Mouse (Mus musculus) hindbrain, embryonic 11.5 days (tissue): ENCODE results near the gene Etl4. TPM values are rescaled to one million over a fixed set of nuclear protein-coding genes. Genes with fewer than 3 reads are reported as not detected.

ENCODE experiments used
- ATAC-seq: fragments of 200-750 bp; cut with Nextera tagmentation; 2 replicates; pipeline ENCODE4 v1.8.0; 2017; ENCODE audit warnings: mild to moderate bottlenecking, moderate TSS enrichment, moderate library complexity; ENCODE audit not compliant: low FRiP score
- DNase-seq: peaks from one replicate; pipeline ENCODE4 v3.0.0-alpha.2; 2015; ENCODE audit warnings: low spot score
- H3K27ac ChIP-seq: fragments of 300-500 bp; sonication (generic); 2 replicates; pipeline ENCODE4 v1.5.1; 2014; ENCODE audit warnings: mild to moderate bottlenecking, low read depth, low read length
- H3K27me3 ChIP-seq: fragments of 300-500 bp; sonication (generic); 2 replicates; pipeline ENCODE4 v1.6.1; 2014; ENCODE audit warnings: mild to moderate bottlenecking, low read length, moderate library complexity, mixed read lengths; ENCODE audit not compliant: control insufficient read depth, insufficient read depth
- H3K36me3 ChIP-seq: fragments of 300-500 bp; sonication (generic); 2 replicates; pipeline ENCODE4 v1.6.1; 2014; ENCODE audit warnings: mild to moderate bottlenecking, low read length, moderate library complexity, mixed read lengths; ENCODE audit not compliant: control insufficient read depth, insufficient read depth
- H3K4me1 ChIP-seq: fragments of 300-500 bp; sonication (generic); replicated peaks from 2 replicates; pipeline ENCODE4 v1.6.1; 2014; ENCODE audit warnings: low read length, mixed read lengths; ENCODE audit not compliant: control insufficient read depth, insufficient read depth
- H3K4me2 ChIP-seq: fragments of 300-500 bp; sonication (generic); replicated peaks from 2 replicates; pipeline ENCODE4 v1.6.1; 2014; ENCODE audit warnings: mild to moderate bottlenecking, low read depth, low read length
- H3K4me3 ChIP-seq: fragments of 300-500 bp; sonication (generic); 2 replicates; pipeline ENCODE4 v1.5.1; 2014; ENCODE audit warnings: low read depth, low read length
- H3K9ac ChIP-seq: fragments of 300-500 bp; sonication (generic); 2 replicates; pipeline ENCODE4 v1.6.1; 2014; ENCODE audit warnings: low read depth, low read length
- H3K9me3 ChIP-seq: fragments of 300-500 bp; sonication (generic); 2 replicates; pipeline ENCODE4 v1.6.1; 2016; ENCODE audit warnings: low read length; ENCODE audit not compliant: control insufficient read depth
- WGBS: fragments of 180-500 bp; shearing (Covaris S2); extraction: QIAGEN DNeasy Blood & Tissue Kit; methylation state at CpG from one replicate; pipeline ENCODE4 v1.1.7; 2014; 5-methylcytosine and 5-hydroxymethylcytosine counted together
- polyA plus RNA-seq: library from polyadenylated mRNA; unstranded; fragments of >200 nt; fragmentation: Nextera tagmentation; extraction: Ambion mirVana; gene quantifications from 2 replicates; pipeline ENCODE4 v1.2.1, GENCODE M21; 2014

Gene Etl4
- polyA plus RNA-seq, 1 experiment from 2014 or later: 26.2 TPM

GRCm38 (mm10) chr2:20417998-20418397 lies 508.4 kb downstream of the Etl4 start:
- no peaks in the 10 kb centered on the region for H3K4me1 ChIP-seq
- DNase-seq: no peak
- ATAC-seq: no peak
- no peak overlapping the region for H3K27ac ChIP-seq
- H3K27me3 ChIP-seq: no peaks in the 10 kb centered on the region
- WGBS: 90% methylated on average over 6 of the region's 6 CpGs
- no peaks in the 10 kb centered on the region for H3K9me3 ChIP-seq
- H3K36me3 ChIP-seq: no peaks in the 10 kb centered on the region
- no peak overlapping the region for H3K9ac ChIP-seq
- H3K4me3 ChIP-seq: no peak overlapping the region
- no peak overlapping the region for H3K4me2 ChIP-seq

GRCm38 (mm10) chr2:20419975-20420374 lies 510.4 kb downstream of the Etl4 start:
- ATAC-seq (no peak), DNase-seq (no peak)
- H3K4me1 ChIP-seq: no peaks in the 10 kb centered on the region
- H3K27me3 ChIP-seq: no peaks in the 10 kb centered on the region
- no peak overlapping the region for H3K4me3 ChIP-seq
- H3K9me3 ChIP-seq: no peaks in the 10 kb centered on the region
- H3K27ac ChIP-seq: no peak overlapping the region
- 48% methylated on average over 6 of the region's 6 CpGs for WGBS
- H3K36me3 ChIP-seq: no peaks in the 10 kb centered on the region
- H3K9ac ChIP-seq: no peak overlapping the region
- no peak overlapping the region for H3K4me2 ChIP-seq

GRCm38 (mm10) chr2:20422275-20422674 lies 512.7 kb downstream of the Etl4 start:
- H3K4me1 ChIP-seq: no peaks in the 10 kb centered on the region
- H3K4me3 ChIP-seq: no peak overlapping the region
- ATAC-seq (no peak), DNase-seq (no peak)
- H3K27ac ChIP-seq: no peak overlapping the region
- no peaks in the 10 kb centered on the region for H3K9me3 ChIP-seq
- no peaks in the 10 kb centered on the region for H3K36me3 ChIP-seq
- H3K4me2 ChIP-seq: no peak overlapping the region
- no peaks in the 10 kb centered on the region for H3K27me3 ChIP-seq
- 47% methylated on average over 4 of the region's 4 CpGs for WGBS
- no peak overlapping the region for H3K9ac ChIP-seq

- ATAC-seq: no peak
- H3K27me3 ChIP-seq: no peaks in the 10 kb centered on the region
- H3K4me1 ChIP-seq: no peaks in the 10 kb centered on the region
- H3K9me3 ChIP-seq: no peaks in the 10 kb centered on the region
- DNase-seq: no peak
- H3K4me3 ChIP-seq: no peak overlapping the region
- no peaks in the 10 kb centered on the region for H3K36me3 ChIP-seq
- no peak overlapping the region for H3K27ac ChIP-seq
- WGBS: 95% methylated on average over 2 of the region's 2 CpGs
- H3K9ac ChIP-seq: no peak overlapping the region
- no peak overlapping the region for H3K4me2 ChIP-seq
These were observed 524.1 kb downstream of the Etl4 start for GRCm38 (mm10) chr2:20433656-20434055.

DNA sequence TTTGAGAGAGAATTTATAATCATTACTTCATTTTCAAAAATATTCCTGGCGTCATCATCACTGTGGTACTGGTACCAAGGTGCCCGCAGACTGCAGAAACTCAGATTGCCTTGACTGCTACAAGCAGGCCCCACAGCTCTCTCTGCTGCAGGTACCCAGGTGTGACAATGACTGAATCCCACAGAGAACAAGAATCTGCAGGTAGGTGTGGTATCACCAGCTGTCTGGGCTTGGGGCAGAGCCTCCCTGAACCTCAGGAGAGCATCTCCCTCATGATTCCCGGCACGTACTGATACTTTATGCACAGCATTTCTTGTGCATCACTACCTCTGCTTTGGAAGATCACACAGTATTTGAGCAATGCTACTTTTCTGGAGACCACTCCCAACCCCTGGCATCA lies 526.0 kb downstream of the Etl4 start:
- Histone ChIP-seq H3K9me3 (no peaks in the 10 kb centered on the region), H3K4me3 (no peak overlapping the region), H3K4me1 (no peaks in the 10 kb centered on the region), H3K27ac (no peak overlapping the region), H3K27me3 (no peaks in the 10 kb centered on the region), H3K36me3 (no peaks in the 10 kb centered on the region), H3K9ac (no peak overlapping the region), H3K4me2 (no peak overlapping the region)
- ATAC-seq: no peak
- WGBS: 90% methylated on average over 4 of the region's 4 CpGs
- no peak for DNase-seq

GRCm38 (mm10) chr2:20442731-20443130 lies 533.2 kb downstream of the Etl4 start:
- no peak for DNase-seq
- no peak overlapping the region for H3K4me2 ChIP-seq
- ATAC-seq: no peak

DNA sequence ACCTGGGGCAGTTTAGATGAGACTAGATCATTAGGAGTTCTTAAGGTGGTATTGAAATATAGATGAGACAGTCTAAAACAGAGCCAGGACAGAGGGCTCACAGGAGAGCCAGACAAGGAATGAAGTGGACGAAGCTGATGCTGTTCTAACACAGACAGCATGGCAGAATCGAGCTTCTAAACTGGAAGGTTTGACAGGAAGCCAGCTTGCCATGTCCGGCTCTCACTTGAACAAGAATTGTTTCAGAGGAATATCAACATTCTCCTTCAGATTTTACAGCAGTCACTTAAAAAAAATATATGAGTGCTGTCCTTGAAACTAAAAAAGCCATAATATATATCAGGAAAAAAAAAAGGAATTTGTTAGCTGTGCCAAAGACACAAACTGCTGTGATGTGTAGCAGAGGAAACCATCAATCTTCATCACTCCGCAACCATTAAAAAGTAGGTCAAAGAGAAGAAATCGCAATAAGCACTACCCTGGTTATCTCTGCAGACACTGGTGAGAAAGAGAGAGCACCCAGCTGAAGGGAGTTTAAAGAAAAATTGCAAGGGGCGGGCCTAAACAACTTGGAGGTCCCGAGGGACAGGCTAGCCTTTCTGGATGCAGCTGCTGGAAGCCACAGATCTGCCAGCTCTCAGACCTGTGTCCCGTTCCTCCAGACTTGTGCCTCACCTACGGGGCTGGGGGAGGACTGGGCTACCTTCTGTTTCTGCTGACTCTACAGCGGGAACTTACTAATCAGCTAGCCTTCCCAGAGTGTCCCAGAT lies 534.3 kb downstream of the Etl4 start:
- Histone ChIP-seq H3K4me3 (no peak overlapping the region), H3K9ac (no peak overlapping the region), H3K27ac (no peak overlapping the region), H3K9me3 (no peaks in the 10 kb centered on the region), H3K36me3 (no peaks in the 10 kb centered on the region), H3K4me1 (no peaks in the 10 kb centered on the region), H3K27me3 (no peaks in the 10 kb centered on the region), H3K4me2 (no peak overlapping the region)
- DNase-seq: no peak
- no peak for ATAC-seq
- 68% methylated on average over 10 of the region's 10 CpGs for WGBS

More at GRCm38 (mm10) chr2:20442731-20443130, 533.2 kb downstream of the Etl4 start:
- Histone ChIP-seq H3K9ac (no peak overlapping the region), H3K36me3 (no peaks in the 10 kb centered on the region), H3K9me3 (no peaks in the 10 kb centered on the region), H3K4me3 (no peak overlapping the region), H3K4me1 (no peaks in the 10 kb centered on the region), H3K27ac (no peak overlapping the region), H3K27me3 (no peaks in the 10 kb centered on the region)
- 92% methylated on average over 2 of the region's 2 CpGs for WGBS

DNA sequence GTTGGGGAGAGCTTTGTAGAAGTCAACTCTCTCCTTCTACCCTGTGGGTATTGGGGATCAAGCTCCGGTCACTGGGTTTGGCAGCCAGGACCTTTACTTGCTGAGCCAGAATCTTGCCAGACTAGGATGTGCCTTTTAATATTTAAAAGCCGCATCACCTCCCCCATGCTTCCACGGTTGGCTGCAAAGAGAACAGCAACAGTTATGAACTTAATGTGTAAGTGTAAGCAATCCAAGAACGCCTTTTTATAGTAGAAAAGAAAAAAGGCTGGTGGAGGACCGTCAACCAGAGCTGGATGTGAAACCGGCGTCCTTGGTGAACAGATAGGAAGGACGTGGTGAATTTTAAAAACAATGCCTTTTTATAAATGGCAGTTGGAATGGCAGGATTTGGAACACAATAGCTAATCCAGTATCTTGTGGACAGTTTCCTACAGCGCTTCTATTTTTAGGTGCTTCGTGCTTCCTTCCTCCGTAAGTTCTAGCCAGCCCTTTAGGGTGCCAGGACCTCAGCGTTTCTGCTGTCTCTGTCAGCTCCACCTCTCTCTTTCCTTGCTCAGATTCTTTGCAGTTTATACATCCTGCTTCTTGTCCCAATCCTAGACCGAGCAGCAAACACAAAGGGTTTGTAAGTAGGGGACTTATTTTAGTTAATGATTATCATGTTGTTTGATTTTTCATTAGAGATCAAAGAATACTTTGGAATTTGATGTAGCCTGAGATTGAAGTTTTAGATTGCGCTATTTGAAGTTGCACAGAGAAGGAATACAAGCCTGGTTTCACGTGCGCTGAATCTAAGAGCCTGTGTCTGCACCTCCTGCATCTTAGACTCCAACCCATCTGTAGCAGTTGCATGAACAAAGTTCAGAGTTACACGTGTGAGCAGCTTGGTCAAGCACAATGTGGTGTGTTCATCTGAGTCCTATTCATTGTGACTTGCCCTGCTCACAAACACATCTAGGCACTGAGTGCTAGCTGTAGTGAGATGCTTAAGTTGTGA lies 535.9 kb downstream of the Etl4 start:
- Histone ChIP-seq H3K27me3 (no peaks in the 10 kb centered on the region), H3K4me3 (no peak overlapping the region)
- WGBS: 67% methylated on average over 17 of the region's 17 CpGs

More for the DNA sequence above, 535.9 kb downstream of the Etl4 start:
- Histone ChIP-seq H3K27ac (no peak overlapping the region), H3K9me3 (no peaks in the 10 kb centered on the region), H3K4me2 (no peak overlapping the region), H3K9ac (no peak overlapping the region), H3K4me1 (no peaks in the 10 kb centered on the region), H3K36me3 (no peaks in the 10 kb centered on the region)
- DNase-seq (no peak), ATAC-seq (no peak)
